22 mouse cellular contexts compared by ENCODE assay signal in the genomic region with DNA sequence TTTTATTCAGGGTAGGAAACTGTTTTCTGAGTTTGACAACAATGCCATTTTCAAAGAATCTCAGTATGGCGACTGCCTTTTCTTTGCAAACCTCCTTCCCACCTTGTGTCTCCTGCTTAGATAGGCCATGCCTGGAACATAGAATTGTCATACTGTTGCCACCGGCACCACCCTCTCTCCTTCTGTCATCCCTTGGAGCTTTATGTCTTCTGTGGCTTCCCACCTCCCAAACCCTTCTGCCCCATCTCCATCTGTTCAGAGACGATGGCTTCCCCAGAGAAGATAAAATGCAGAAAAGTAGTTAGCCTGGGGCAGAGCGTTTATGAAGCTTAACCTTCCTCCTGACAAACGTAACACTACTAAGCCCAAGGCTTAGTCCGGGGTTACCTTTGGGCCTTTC.
DNase-seq lines count a peak whose midpoint lies in the region.
"Had no signal": no experiment of that assay in that cellular context is flagged by ENCODE, and none has a peak within 500 bp of the region (broad histone marks: within the 10 kb centered on the region; RNA-seq: fewer than 3 reads in every experiment).

No protein-coding gene starts in this region.

- peak; percentile 52 for DNase-seq in layer of hippocampus, adult 11-12 months (ENCODE audit: low spot score)
- DNase-seq in layer of hippocampus, postnatal 10 days (ENCODE audit: low spot score in 2 of 2), result no peak
- peak; percentile 43 for DNase-seq in right cerebral cortex, adult 18-20 months
- no peak for DNase-seq in right cerebral cortex, postnatal 4 days
- DNase-seq in layer of hippocampus, adult 9-11 months, result peak; percentile 78
- DNase-seq in kidney, adult 9 months, result no peak
- DNase-seq in lung, postnatal 4 days, result no peak
- DNase-seq: adrenal gland, postnatal 36 days; B cell, adult 2 months; cerebellum, adult 2 months; cerebellum, postnatal 14 days; forebrain, postnatal 0 days; gastrocnemius, postnatal 10 days; kidney, adult 2 months; kidney, postnatal 4 days; liver; lung, embryonic 14.5 days; lung, postnatal 14 days; right cerebral cortex, postnatal 14 days; spleen, adult 18-20 months; thymus, adult 18-20 months; thymus, postnatal 25 days had no signal

Comparison
In these comparisons a context has a peak if more than half of its experiments do, and no peak if none do; other contexts are left out.
1. DNase-seq: peak in layer of hippocampus, adult 11-12 months (single experiment), right cerebral cortex, adult 18-20 months (single experiment) and layer of hippocampus, adult 9-11 months (single experiment); none in layer of hippocampus, postnatal 10 days (0 of 2), right cerebral cortex, postnatal 4 days (single experiment), kidney, adult 9 months (single experiment) and lung, postnatal 4 days (0 of 2).